In the genomic region with DNA sequence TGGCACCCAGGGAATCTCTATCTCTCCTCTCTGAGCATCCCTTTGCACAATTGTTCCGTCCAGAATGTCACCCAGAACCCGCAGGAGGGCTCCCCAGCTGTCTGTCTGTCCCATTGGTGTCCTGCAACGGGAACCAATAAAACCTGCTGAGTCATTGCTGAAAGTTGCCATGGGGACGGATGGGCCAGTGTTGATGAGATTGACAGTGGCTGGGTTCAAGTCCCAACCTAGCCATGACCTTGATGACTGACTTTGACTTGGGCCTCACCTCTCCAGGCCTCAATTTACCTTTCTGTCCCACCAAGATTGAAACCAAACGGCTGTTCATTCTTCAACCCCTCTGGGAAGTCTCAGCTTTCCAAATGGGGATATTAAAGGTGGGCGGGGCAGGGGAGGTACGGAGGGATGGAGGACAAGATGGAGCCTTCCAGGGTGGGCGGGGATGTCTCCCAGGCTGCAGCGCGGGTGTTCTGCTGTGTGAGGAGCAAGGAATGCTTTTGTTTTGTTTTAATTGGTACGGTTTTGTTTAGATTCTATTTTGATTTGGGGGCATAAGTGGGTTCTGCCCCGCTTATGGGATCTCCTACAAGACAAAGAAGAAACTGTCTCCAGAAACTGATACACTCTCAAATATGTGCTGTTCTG, we compare ENCODE assay signal across 20 mouse cellular contexts. TPM values are rescaled to one million over a fixed set of nuclear protein-coding genes. Genes with fewer than 3 reads are reported as not detected.
"Had no signal": no experiment of that assay in that cellular context is flagged by ENCODE, and none has a peak within 500 bp of the region (broad histone marks: within the 10 kb centered on the region; RNA-seq: fewer than 3 reads in every experiment).

No protein-coding gene starts in this region.

- H3K4me1 ChIP-seq: midbrain, embryonic 10.5 days; midbrain, embryonic 12.5 days; neural tube, embryonic 13.5 days; neural tube, embryonic 15.5 days had no signal

- H3K4me3 ChIP-seq: midbrain, embryonic 10.5 days; midbrain, embryonic 12.5 days; myocyte; neural tube, embryonic 13.5 days; neural tube, embryonic 15.5 days had no signal

- H3K9me3 ChIP-seq: midbrain, embryonic 12.5 days; neural tube, embryonic 15.5 days had no signal

- H3K4me2 ChIP-seq: lung, embryonic 14.5 days; midbrain, embryonic 12.5 days; neural tube, embryonic 13.5 days; neural tube, embryonic 15.5 days had no signal

- H3K9ac ChIP-seq: lung, embryonic 14.5 days; midbrain, embryonic 12.5 days; neural tube, embryonic 13.5 days; neural tube, embryonic 15.5 days had no signal

- DNase-seq: lung, adult 18-20 months; lung, embryonic 14.5 days; lung, postnatal 10 days; lung, postnatal 4 days; midbrain, embryonic 14.5 days; right cerebral cortex, adult 18-20 months; right cerebral cortex, postnatal 25 days; right cerebral cortex, postnatal 4 days; spleen, adult 18-20 months; thymus, adult 2 months; thymus, postnatal 25 days; thymus, postnatal 4 days had no signal

- H3K36me3 ChIP-seq: midbrain, embryonic 10.5 days; midbrain, embryonic 12.5 days; neural tube, embryonic 13.5 days; neural tube, embryonic 15.5 days had no signal

- H3K27me3 ChIP-seq: neural tube, embryonic 13.5 days; neural tube, embryonic 15.5 days had no signal

- H3K27ac ChIP-seq: midbrain, embryonic 10.5 days; midbrain, embryonic 12.5 days; neural tube, embryonic 13.5 days; neural tube, embryonic 15.5 days had no signal

- ATAC-seq: midbrain, embryonic 16.5 days had no signal

RNA-seq across cellular contexts. Expression of gene Dtx1, which starts 14.2 kb away (rescaled TPM):
- polyA plus RNA-seq: myocyte had no signal

RNA-seq across cellular contexts. Expression of gene Oas2, which starts 23.7 kb away (rescaled TPM):
- polyA plus RNA-seq: midbrain, embryonic 10.5 days; myocyte; neural tube, embryonic 11.5 days had no signal

RNA-seq across cellular contexts. Expression of gene Oas3, which starts 51.5 kb away (rescaled TPM):
- polyA plus RNA-seq: neural tube, embryonic 11.5 days; stomach, embryonic 14.5 days had no signal
